Mouse (Mus musculus) testis, adult 2 months (tissue): ENCODE results near the gene Itgae.

ENCODE experiments used
- CTCF ChIP-seq: fragments of 200-500 bp; IDR thresholded peaks from 2 replicates; pipeline ENCODE4 v1.5.1; 2012; ENCODE audit warnings: low read depth, mild to moderate bottlenecking, inconsistent platforms, low read length, moderate library complexity; ENCODE audit not compliant: control insufficient read depth, insufficient read depth, insufficient replicate concordance
- POLR2A ChIP-seq: fragments of 200-500 bp; IDR thresholded peaks from 2 replicates; pipeline ENCODE4 v1.6.1; 2012; ENCODE audit warnings: low read depth, mild to moderate bottlenecking, inconsistent platforms, low read length, moderate library complexity; ENCODE audit not compliant: control insufficient read depth

DNA sequence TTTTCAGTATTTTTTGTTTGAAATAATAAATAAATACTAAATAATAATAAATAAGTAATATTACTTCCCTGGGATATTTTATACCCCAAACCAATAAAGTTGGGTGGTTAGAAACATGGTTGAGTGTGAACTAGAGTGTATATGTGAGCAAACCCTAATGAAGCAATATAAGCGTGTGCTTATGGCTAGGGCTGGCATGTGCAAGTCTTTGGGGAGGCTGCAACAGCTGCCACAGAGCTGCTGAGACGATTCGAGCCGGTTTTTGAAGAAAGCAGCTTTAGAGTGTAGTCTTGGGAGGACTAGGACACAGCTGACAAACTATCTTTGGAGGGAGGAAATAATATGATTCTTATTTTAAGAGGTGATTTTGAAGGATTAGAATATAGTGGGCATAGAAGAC lies 14.1 kb upstream of the Itgae start:
- TF ChIP-seq CTCF (no peak), POLR2A (no peak)
